Mouse (Mus musculus) neural tube, embryonic 15.5 days (tissue): ENCODE measurements around the gene Dnajb3. TPM values are rescaled to one million over a fixed set of nuclear protein-coding genes. Genes with fewer than 3 reads are reported as not detected.
A peak's percentile ranks its signal among the peaks of the same experiment; 100 is the strongest.

Source experiments
- ATAC-seq: fragments of 200-750 bp; cut with Nextera tagmentation; 2 replicates; pipeline ENCODE4 v1.8.0; 2017; ENCODE audit warnings: mild to moderate bottlenecking, moderate TSS enrichment, moderate library complexity; ENCODE audit not compliant: low FRiP score
- H3K27ac ChIP-seq: fragments of 300-500 bp; sonication (generic); replicated peaks from 2 replicates; pipeline ENCODE4 v1.5.1; 2015; ENCODE audit warnings: mild to moderate bottlenecking, inconsistent platforms
- H3K27me3 ChIP-seq: fragments of 300-500 bp; sonication (generic); replicated peaks from 2 replicates; pipeline ENCODE4 v1.6.1; 2015; ENCODE audit warnings: inconsistent platforms
- H3K36me3 ChIP-seq: fragments of 300-500 bp; sonication (generic); 2 replicates; pipeline ENCODE4 v1.6.1; 2015; ENCODE audit warnings: inconsistent platforms
- H3K4me1 ChIP-seq: fragments of 300-500 bp; sonication (generic); 2 replicates; pipeline ENCODE4 v1.6.1; 2015; ENCODE audit warnings: inconsistent platforms
- H3K4me2 ChIP-seq: fragments of 300-500 bp; sonication (generic); 2 replicates; pipeline ENCODE4 v1.6.1; 2015; ENCODE audit warnings: inconsistent platforms, mild to moderate bottlenecking, moderate library complexity
- H3K4me3 ChIP-seq: fragments of 300-500 bp; sonication (generic); replicated peaks from 2 replicates; pipeline ENCODE4 v1.5.1; 2015; ENCODE audit warnings: mild to moderate bottlenecking, inconsistent platforms
- H3K9ac ChIP-seq: fragments of 300-500 bp; sonication (generic); replicated peaks from 2 replicates; pipeline ENCODE4 v1.6.1; 2015; ENCODE audit warnings: mild to moderate bottlenecking, inconsistent platforms
- H3K9me3 ChIP-seq: fragments of 300-500 bp; sonication (generic); replicated peaks from 2 replicates; pipeline ENCODE4 v1.6.1; 2016; ENCODE audit warnings: inconsistent platforms
- WGBS: fragments of 180-500 bp; shearing (Covaris S2); methylation state at CpG from one replicate; pipeline ENCODE4 v1.1.7; 2015; ENCODE audit warnings: mixed read lengths; 5-methylcytosine and 5-hydroxymethylcytosine counted together
- polyA plus RNA-seq: library from polyadenylated mRNA; unstranded; fragments of >200 nt; fragmentation: Nextera tagmentation; extraction: Ambion mirVana; gene quantifications from 2 replicates; pipeline ENCODE4 v1.2.1, GENCODE M21; 2015

Gene Dnajb3
- 11.9 and 13.7 TPM in 2 replicates for polyA plus RNA-seq

GRCm38 (mm10) chr1:88205294-88205922, at the start of gene Dnajb3:
Gene Dnajb3 (minus strand): TSS chr1:88205782.
- peak; percentile 100 for ATAC-seq
- 6% methylated on average over 62 of the region's 62 CpGs for WGBS

GRCm38 (mm10) chr1:88254793-88255465, 49.3 kb upstream of the Dnajb3 start:
- Histone ChIP-seq H3K9ac (no peak overlapping the region), H3K9me3 (peaks cover 48% of the 10 kb centered on the region), H3K27me3 (no peaks in the 10 kb centered on the region), H3K27ac (no peak overlapping the region), H3K4me2 (no peak overlapping the region), H3K4me3 (no peak overlapping the region), H3K4me1 (peaks cover 6% of the 10 kb centered on the region), H3K36me3 (peaks cover under 1% of the 10 kb centered on the region)
- WGBS, result 90% methylated on average over 12 of the region's 12 CpGs
- ATAC-seq, result no peak

More at GRCm38 (mm10) chr1:88205294-88205922, at the start of gene Dnajb3:
- Histone ChIP-seq H3K9ac (peak within 1 kb of the TSS; percentile 71), H3K9me3 (0 out of 2 replicates have a peak, but pooled peaks cover 2% of the 10 kb centered on the region), H3K27me3 (no peaks in the 10 kb centered on the region), H3K4me1 (peaks cover 11% of the 10 kb centered on the region), H3K4me2 (peak within 1 kb of the TSS; percentile 89), H3K27ac (peak within 1 kb of the TSS; percentile 76), H3K4me3 (peak within 1 kb of the TSS; percentile 51), H3K36me3 (no peaks in the 10 kb centered on the region)

GRCm38 (mm10) chr1:88253540-88253939, 48.0 kb upstream of the Dnajb3 start:
- no peak overlapping the region for H3K4me3 ChIP-seq
- no peak overlapping the region for H3K27ac ChIP-seq
- no peak overlapping the region for H3K9ac ChIP-seq
- no peaks in the 10 kb centered on the region for H3K27me3 ChIP-seq
- WGBS, result 76% methylated on average over 6 of the region's 6 CpGs
- H3K4me2 ChIP-seq, result no peak overlapping the region
- no peaks in the 10 kb centered on the region for H3K4me1 ChIP-seq
- no peak for ATAC-seq
- H3K9me3 ChIP-seq, result peaks cover 62% of the 10 kb centered on the region
- no peaks in the 10 kb centered on the region for H3K36me3 ChIP-seq

- WGBS, result 78% methylated on average over 8 of the region's 8 CpGs
- ATAC-seq, result no peak
These were observed 47.5 kb upstream of the Dnajb3 start for GRCm38 (mm10) chr1:88253106-88253505.

GRCm38 (mm10) chr1:88250023-88250422, 44.4 kb upstream of the Dnajb3 start:
- Histone ChIP-seq H3K27me3 (no peaks in the 10 kb centered on the region), H3K4me1 (no peaks in the 10 kb centered on the region), H3K4me3 (no peak overlapping the region), H3K27ac (no peak overlapping the region), H3K4me2 (no peak overlapping the region), H3K36me3 (no peaks in the 10 kb centered on the region), H3K9ac (no peak overlapping the region), H3K9me3 (peaks cover 84% of the 10 kb centered on the region)
- WGBS, result 83% methylated on average over 5 of the region's 5 CpGs
- no peak for ATAC-seq

More at GRCm38 (mm10) chr1:88253106-88253505, 47.5 kb upstream of the Dnajb3 start:
- Histone ChIP-seq H3K9me3 (peaks cover 66% of the 10 kb centered on the region), H3K9ac (no peak overlapping the region), H3K4me1 (no peaks in the 10 kb centered on the region), H3K4me2 (no peak overlapping the region), H3K27ac (no peak overlapping the region), H3K4me3 (no peak overlapping the region), H3K27me3 (no peaks in the 10 kb centered on the region), H3K36me3 (no peaks in the 10 kb centered on the region)

- WGBS, result 81% methylated on average over 7 of the region's 7 CpGs
- ATAC-seq, result no peak
- no peak overlapping the region for H3K27ac ChIP-seq
- H3K4me3 ChIP-seq, result no peak overlapping the region
- H3K4me2 ChIP-seq, result no peak overlapping the region
- no peaks in the 10 kb centered on the region for H3K4me1 ChIP-seq
- H3K27me3 ChIP-seq, result no peaks in the 10 kb centered on the region
- no peaks in the 10 kb centered on the region for H3K36me3 ChIP-seq
- peaks cover 84% of the 10 kb centered on the region for H3K9me3 ChIP-seq
- no peak overlapping the region for H3K9ac ChIP-seq
These were observed 44.0 kb upstream of the Dnajb3 start for GRCm38 (mm10) chr1:88249596-88249995.

GRCm38 (mm10) chr1:88248658-88249057, 43.1 kb upstream of the Dnajb3 start:
- WGBS, result 72% methylated on average over 4 of the region's 4 CpGs

GRCm38 (mm10) chr1:88247660-88248059, 42.1 kb upstream of the Dnajb3 start:
- Histone ChIP-seq H3K4me2 (no peak overlapping the region), H3K4me3 (no peak overlapping the region), H3K9ac (no peak overlapping the region), H3K36me3 (no peaks in the 10 kb centered on the region), H3K4me1 (no peaks in the 10 kb centered on the region), H3K27me3 (no peaks in the 10 kb centered on the region), H3K27ac (no peak overlapping the region), H3K9me3 (peaks cover 90% of the 10 kb centered on the region)
- ATAC-seq, result no peak; the same call in 1 of the 2 replicates
- 59% methylated on average over 2 of the region's 2 CpGs for WGBS

More at GRCm38 (mm10) chr1:88248658-88249057, 43.1 kb upstream of the Dnajb3 start:
- ATAC-seq, result no peak
- Histone ChIP-seq H3K27ac (no peak overlapping the region), H3K4me2 (no peak overlapping the region), H3K27me3 (no peaks in the 10 kb centered on the region), H3K4me1 (no peaks in the 10 kb centered on the region), H3K9me3 (peaks cover 86% of the 10 kb centered on the region), H3K36me3 (no peaks in the 10 kb centered on the region), H3K9ac (no peak overlapping the region), H3K4me3 (no peak overlapping the region)

- no peak for ATAC-seq
- no peak overlapping the region for H3K9ac ChIP-seq
- peaks cover 93% of the 10 kb centered on the region for H3K9me3 ChIP-seq
- H3K27ac ChIP-seq, result no peak overlapping the region
- 50% methylated on average over 6 of the region's 6 CpGs for WGBS
- H3K4me1 ChIP-seq, result no peaks in the 10 kb centered on the region
- H3K36me3 ChIP-seq, result no peaks in the 10 kb centered on the region
- H3K4me2 ChIP-seq, result no peak overlapping the region
- H3K27me3 ChIP-seq, result no peaks in the 10 kb centered on the region
- no peak overlapping the region for H3K4me3 ChIP-seq
These were observed 40.8 kb upstream of the Dnajb3 start for GRCm38 (mm10) chr1:88246386-88246785.

- no peaks in the 10 kb centered on the region for H3K27me3 ChIP-seq
- ATAC-seq, result no peak
- H3K9ac ChIP-seq, result no peak overlapping the region
- WGBS, result 77% methylated on average over 6 of the region's 6 CpGs
- no peaks in the 10 kb centered on the region for H3K36me3 ChIP-seq
- no peak overlapping the region for H3K4me2 ChIP-seq
- no peak overlapping the region for H3K27ac ChIP-seq
- H3K4me1 ChIP-seq, result no peaks in the 10 kb centered on the region
- H3K4me3 ChIP-seq, result no peak overlapping the region
- H3K9me3 ChIP-seq, result peaks cover 92% of the 10 kb centered on the region
These were observed 40.3 kb upstream of the Dnajb3 start for GRCm38 (mm10) chr1:88245881-88246280.

GRCm38 (mm10) chr1:88243861-88244260, 38.3 kb upstream of the Dnajb3 start:
- ATAC-seq, result no peak
- H3K27ac ChIP-seq, result no peak overlapping the region
- peaks cover 92% of the 10 kb centered on the region for H3K9me3 ChIP-seq
- H3K4me3 ChIP-seq, result no peak overlapping the region
- no peaks in the 10 kb centered on the region for H3K36me3 ChIP-seq
- H3K27me3 ChIP-seq, result no peaks in the 10 kb centered on the region
- no peaks in the 10 kb centered on the region for H3K4me1 ChIP-seq
- no peak overlapping the region for H3K9ac ChIP-seq
- 72% methylated on average over 5 of the region's 5 CpGs for WGBS
- no peak overlapping the region for H3K4me2 ChIP-seq

- Histone ChIP-seq H3K9me3 (peaks cover 90% of the 10 kb centered on the region), H3K4me2 (no peak overlapping the region), H3K9ac (no peak overlapping the region), H3K27me3 (no peaks in the 10 kb centered on the region), H3K4me1 (no peaks in the 10 kb centered on the region), H3K27ac (no peak overlapping the region), H3K36me3 (no peaks in the 10 kb centered on the region), H3K4me3 (no peak overlapping the region)
- WGBS, result 73% methylated on average over 4 of the region's 4 CpGs
- ATAC-seq, result peak; percentile 1; the same call in 1 of the 2 replicates
These were observed 35.0 kb upstream of the Dnajb3 start for GRCm38 (mm10) chr1:88240579-88240978.
